Mouse (Mus musculus): ENCODE data around the gene Vps50. TPM values are rescaled to one million over a fixed set of nuclear protein-coding genes. Genes with fewer than 3 reads are reported as not detected.
A peak's percentile ranks its signal among the peaks of the same experiment; 100 is the strongest.

Vps50 gene
- total RNA-seq, 2 experiments from 2014 or later = 50.5 to 51.2 TPM

- DNase-seq (ENCODE audit: extremely low spot score in 1 of 2, low spot score in 1 of 2) = peak in 1 of 2 experiments; percentile 15
Measured at GRCm38 (mm10) chr6:3620428-3621387, 122.5 kb downstream of the Vps50 start.

Other genes with a start within 250 kb of the Vps50 start
- 1 to 10 TPM; 1.5 to 2.4 TPM for gene Samd9l, start 98.8 kb upstream of the Vps50 start, total RNA-seq (2021)
- under 1 TPM; 0.34 to 0.61 TPM for gene Hepacam2, start 84 bp upstream of the Vps50 start, total RNA-seq (2021)